12 mouse cellular contexts compared by ENCODE assay signal in the genomic region with DNA sequence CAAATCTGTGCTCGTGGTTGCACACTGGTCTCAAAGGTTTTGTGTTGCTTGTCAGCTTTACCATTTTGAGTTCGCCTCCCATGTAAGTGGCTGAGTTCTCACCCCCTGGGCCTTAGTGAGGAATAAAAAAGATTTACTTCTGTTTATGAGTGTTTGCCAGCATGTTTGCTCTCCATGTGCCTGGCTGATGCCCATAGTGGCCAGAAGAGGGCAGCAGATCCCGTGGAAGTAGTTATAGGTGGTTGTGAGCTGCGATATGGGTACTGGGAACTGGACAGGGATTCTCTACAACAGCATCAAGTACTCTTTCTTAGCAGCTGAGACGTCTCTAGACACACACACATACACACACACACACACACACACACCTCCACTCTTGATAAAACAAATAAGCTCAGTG. TPM values are rescaled to one million over a fixed set of nuclear protein-coding genes. Genes with fewer than 3 reads are reported as not detected.
DNase-seq lines count a peak whose midpoint lies in the region; ATAC-seq and TF ChIP-seq lines count a peak whose summit lies in the region.
"Had no signal": no experiment of that assay in that cellular context is flagged by ENCODE, and none has a peak within 500 bp of the region (broad histone marks: within the 10 kb centered on the region; RNA-seq: fewer than 3 reads in every experiment).

No protein-coding gene starts in this region.

- no peak for TF ChIP-seq EP300 in CH12.LX (IDR thresholded peaks at IDR 0.05; ENCODE audit: low read length)

- H3K27ac ChIP-seq in layer of hippocampus, adult 2 months, result no peak overlapping the region
- H3K27ac ChIP-seq in CH12.LX (ENCODE audit: insufficient read depth, low read depth), result no peak overlapping the region
- no peak overlapping the region for H3K27ac ChIP-seq in cortical plate, adult 2 months (ENCODE audit: insufficient read depth, low read length)
- H3K27ac ChIP-seq: midbrain, embryonic 12.5 days had no signal

- ATAC-seq in frontal cortex, adult (ENCODE audit: low TSS enrichment), result no peak

- H3K4me3 ChIP-seq in layer of hippocampus, adult 2 months, result no peak overlapping the region
- no peak overlapping the region for H3K4me3 ChIP-seq in CH12.LX (replicated peaks in 1 of 3; ENCODE audit: low read depth in 2 of 3, low read length in 2 of 3, poor library complexity in 1 of 3)
- H3K4me3 ChIP-seq in cortical plate, adult 2 months (ENCODE audit: insufficient read depth, low read length), result no peak overlapping the region
- H3K4me3 ChIP-seq: midbrain, embryonic 12.5 days had no signal

- TF ChIP-seq CTCF in layer of hippocampus, adult 2 months (conservative IDR thresholded peaks at IDR 0.05), result peak; percentile 66
- TF ChIP-seq CTCF in CH12.LX (conservative IDR thresholded peaks at IDR 0.05 in 1 of 2, IDR thresholded peaks at IDR 0.05 in 1 of 2; ENCODE audit: low read depth in 2 of 2, low read length in 2 of 2), result peak; percentile 23 to 55; a peak in 2 of 4 replicates
- TF ChIP-seq CTCF in cortical plate, adult 2 months (IDR thresholded peaks at IDR 0.05; ENCODE audit: extremely low read depth, insufficient read depth, low read length), result peak; percentile 18; the same call in 1 of the 2 replicates

- TF ChIP-seq POLR2A in CH12.LX (IDR thresholded peaks at IDR 0.05; ENCODE audit: low read depth, low read length), result no peak
- TF ChIP-seq POLR2A in cortical plate, adult 2 months (IDR thresholded peaks at IDR 0.05; ENCODE audit: extremely low read depth, insufficient read depth, low read length), result no peak

- H3K79me2 ChIP-seq in CH12.LX (replicated peaks; ENCODE audit: control insufficient read depth, extremely low read depth, insufficient read depth, poor library complexity, severe bottlenecking), result no peaks in the 10 kb centered on the region

- peak; percentile 37 for TF ChIP-seq RAD21 in CH12.LX (IDR thresholded peaks at IDR 0.05; ENCODE audit: low read depth, low read length)

- dilution Hi-C loops in CH12.LX (cut with MboI; ENCODE audit: extremely low pct_ligation_motif_present, extremely low pct_unique_long_range_greater_than_20kb, low sequenced_read_pairs), result no loop called here

- in situ Hi-C loops in CH12.LX (cut with MboI; ENCODE audit: low pct_ligation_motif_present, low pct_unique_long_range_greater_than_20kb, low sequenced_read_pairs), result loop anchor here (10.0 kb wide), 1 partner anchor 72 kb away; no protein-coding TSS in a partner anchor

- no peaks in the 10 kb centered on the region for H3K4me1 ChIP-seq in CH12.LX (ENCODE audit: control insufficient read depth in 1 of 2, insufficient read depth in 2 of 2)
- no peaks in the 10 kb centered on the region; the same call in 1 of the 2 replicates for H3K4me1 ChIP-seq in cortical plate, adult 2 months (ENCODE audit: control insufficient read depth, insufficient read depth, low read length)

- no peak for DNase-seq in layer of hippocampus, adult 2 months (ENCODE audit: low spot score in 2 of 2)
- no peak for DNase-seq in layer of hippocampus, postnatal 10 days (ENCODE audit: low spot score in 2 of 2)
- DNase-seq in 3T3-L1 (ENCODE audit: low read depth, low spot score) (peak; percentile 11), CH12.LX (ENCODE audit: extremely low read depth) (no peak)
- no peak for DNase-seq in neural tube, embryonic 10.5 days (ENCODE audit: extremely low spot score, low spot score)
- DNase-seq: embryo, embryonic 11 days; gastrocnemius, postnatal 25 days; heart, postnatal 10 days; kidney, adult 11 months had no signal

- H3K9ac ChIP-seq in CH12.LX (ENCODE audit: insufficient read depth, low read depth), result no peak overlapping the region
- H3K9ac ChIP-seq: midbrain, embryonic 12.5 days had no signal

- H3K36me3 ChIP-seq in CH12.LX (replicated peaks in 1 of 2; ENCODE audit: control insufficient read depth in 1 of 2, insufficient read depth in 1 of 2, low read length in 1 of 2), result no peaks in the 10 kb centered on the region
- H3K36me3 ChIP-seq: midbrain, embryonic 12.5 days had no signal

- H3K27me3 ChIP-seq in CH12.LX (replicated peaks), result no peaks in the 10 kb centered on the region
- H3K27me3 ChIP-seq: midbrain, embryonic 12.5 days had no signal

- peaks cover 18% of the 10 kb centered on the region for H3K9me3 ChIP-seq in CH12.LX (replicated peaks; ENCODE audit: low read length)

- no peak overlapping the region for H3K4me2 ChIP-seq in CH12.LX (ENCODE audit: insufficient read depth, low read depth, poor library complexity, severe bottlenecking)
- H3K4me2 ChIP-seq: midbrain, embryonic 12.5 days had no signal

TF ChIP-seq in CH12.LX, 34 proteins besides CTCF, POLR2A, EP300 and RAD21:
- TF ChIP-seq ZC3H11A (IDR thresholded peaks at IDR 0.05; ENCODE audit: low read depth, low read length) (no peak), SMC3 (IDR thresholded peaks at IDR 0.05; ENCODE audit: low read depth, low read length) (peak; percentile 40), TBP (conservative IDR thresholded peaks at IDR 0.05; ENCODE audit: low read depth, low read length) (no peak)

RNA-seq across cellular contexts. Expression of a gene that starts 26.8 kb away (rescaled TPM):
- 100 to 1,000 TPM; 296 to 316 TPM for total RNA-seq in layer of hippocampus, adult 2 months (2021)
- total RNA-seq in layer of hippocampus, postnatal 10 days (2021), result 100 to 1,000 TPM; 192 to 203 TPM
- total RNA-seq in CH12.LX (2012; rRNA removed) (118 and 128 TPM in 2 replicates), CH12.LX (2014; rRNA removed) (159 TPM in 2 replicates)
- 163 and 195 TPM in 2 replicates for polyA plus RNA-seq in CH12.LX (2012; ENCODE audit: insufficient read length, low read depth)
- polyA plus RNA-seq in cortical plate, adult 2 months (2012; rRNA removed), result 134 and 146 TPM in 2 replicates

RNA-seq across cellular contexts. Expression of a gene that starts 48.4 kb away (rescaled TPM):
- 10 to 100 TPM; 45.8 to 49.1 TPM for total RNA-seq in layer of hippocampus, adult 2 months (2021)
- 10 to 100 TPM; 64.0 to 68.9 TPM for total RNA-seq in layer of hippocampus, postnatal 10 days (2021)
- total RNA-seq in CH12.LX (2012; rRNA removed) (17.3 and 29.8 TPM in 2 replicates), CH12.LX (2014; rRNA removed) (15.2 and 18.3 TPM in 2 replicates)
- polyA plus RNA-seq in CH12.LX (2012; ENCODE audit: insufficient read length, low read depth), result 13.0 and 17.4 TPM in 2 replicates
- 36.1 and 37.3 TPM in 2 replicates for polyA plus RNA-seq in cortical plate, adult 2 months (2012; rRNA removed)
